Mouse (Mus musculus) activated CD4-positive, CD25-positive, alpha-beta regulatory T cell (primary cell): Measurements from ENCODE around the gene Jag1. TPM values are rescaled to one million over a fixed set of nuclear protein-coding genes. Genes with fewer than 3 reads are reported as not detected.

Experiments used
- polyA plus RNA-seq, 2 experiments: library from polyadenylated mRNA; unstranded; fragments of 100-300 nt; shearing (Covaris generic); gene quantifications; one replicate each; pipeline ENCODE4 v1.2.1; 2017

Jag1 gene
- under 1 TPM; 0.20 to 0.35 TPM for polyA plus RNA-seq

DNA sequence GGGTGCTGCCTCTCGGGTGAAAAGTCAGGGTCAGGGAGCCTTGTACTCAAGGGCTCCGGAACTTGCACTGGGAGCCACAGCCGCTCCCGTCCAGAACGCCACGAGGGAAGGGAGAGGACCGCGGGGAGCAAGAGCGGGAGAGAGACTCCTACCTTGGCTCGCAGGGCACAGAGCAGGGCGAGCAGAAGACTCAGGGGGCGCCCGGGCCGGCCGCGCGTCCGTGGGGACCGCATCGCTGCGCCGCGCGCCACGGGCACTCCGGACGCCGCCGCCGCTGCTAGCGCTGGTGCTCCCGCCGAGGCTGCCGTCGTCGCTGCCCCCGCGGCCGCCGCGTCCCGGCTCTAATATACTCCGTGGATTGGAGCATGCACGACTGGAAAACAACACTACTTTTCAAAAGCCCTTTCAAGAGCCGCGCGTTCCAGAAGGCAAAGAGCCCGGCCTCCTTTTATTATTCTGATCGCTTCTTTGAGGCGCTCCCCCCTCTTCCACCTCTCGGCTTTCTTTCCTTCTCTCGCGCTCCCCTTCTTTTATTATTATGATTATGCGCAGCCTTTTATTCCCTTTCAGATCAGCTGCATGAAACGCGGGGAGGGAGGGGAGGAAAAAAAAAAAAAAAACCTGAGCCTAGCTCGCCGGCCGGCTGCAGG, at the start of gene Jag1:
TSS of gene Jag1 (minus strand) at position 620 of the 650 bp plus-strand sequence.

Other genes with a start within 250 kb of the Jag1 start
- gene AL731706.2, start 231.0 kb downstream of the Jag1 start, polyA plus RNA-seq: 10 to 100 TPM in 1 of 2 experiments, 1 to 10 TPM in 1; 8.7 to 14.3 TPM
- gene Slx4ip, start 225.4 kb downstream of the Jag1 start, polyA plus RNA-seq: 1 to 10 TPM; 4.7 to 5.6 TPM
- gene AL731706.1, start 225.3 kb downstream of the Jag1 start, polyA plus RNA-seq: 1 to 10 TPM; 4.1 to 7.2 TPM
- gene Mkks, start 225.3 kb downstream of the Jag1 start, polyA plus RNA-seq: 10 to 100 TPM; 29.2 to 29.7 TPM